Mouse (Mus musculus) T-helper 2 cell (primary cell): ENCODE measurements around the gene Zcchc4.

Source experiments
- in situ Hi-C: fragments of 300-600 bp; cut with MboI, MseI; formaldehyde crosslinking; loops from one replicate; pipeline ENCODE4 v1.15.1; 2025; ENCODE audit warnings: high pct_unique_total_duplicates

Zcchc4 gene

GRCm38 (mm10) chr5:52871461-52871860 lies 96.3 kb downstream of the Zcchc4 start:
- in situ Hi-C loops = loop anchor here (5.0 kb wide), 1 partner anchor 51 kb away; no protein-coding TSS in a partner anchor

- in situ Hi-C loops = loop anchor here (5.0 kb wide), 1 partner anchor 50 kb away; no protein-coding TSS in a partner anchor
Observed at GRCm38 (mm10) chr5:52871986-52872385, 96.8 kb downstream of the Zcchc4 start.
